Mouse (Mus musculus) urinary bladder, postnatal 10 days (tissue): ENCODE measurements around the gene Adgrb3.

Experiments
- DNase-seq: peaks from one replicate; pipeline ENCODE4 v3.0.0; 2022; ENCODE audit warnings: low spot score

Gene Adgrb3

DNA sequence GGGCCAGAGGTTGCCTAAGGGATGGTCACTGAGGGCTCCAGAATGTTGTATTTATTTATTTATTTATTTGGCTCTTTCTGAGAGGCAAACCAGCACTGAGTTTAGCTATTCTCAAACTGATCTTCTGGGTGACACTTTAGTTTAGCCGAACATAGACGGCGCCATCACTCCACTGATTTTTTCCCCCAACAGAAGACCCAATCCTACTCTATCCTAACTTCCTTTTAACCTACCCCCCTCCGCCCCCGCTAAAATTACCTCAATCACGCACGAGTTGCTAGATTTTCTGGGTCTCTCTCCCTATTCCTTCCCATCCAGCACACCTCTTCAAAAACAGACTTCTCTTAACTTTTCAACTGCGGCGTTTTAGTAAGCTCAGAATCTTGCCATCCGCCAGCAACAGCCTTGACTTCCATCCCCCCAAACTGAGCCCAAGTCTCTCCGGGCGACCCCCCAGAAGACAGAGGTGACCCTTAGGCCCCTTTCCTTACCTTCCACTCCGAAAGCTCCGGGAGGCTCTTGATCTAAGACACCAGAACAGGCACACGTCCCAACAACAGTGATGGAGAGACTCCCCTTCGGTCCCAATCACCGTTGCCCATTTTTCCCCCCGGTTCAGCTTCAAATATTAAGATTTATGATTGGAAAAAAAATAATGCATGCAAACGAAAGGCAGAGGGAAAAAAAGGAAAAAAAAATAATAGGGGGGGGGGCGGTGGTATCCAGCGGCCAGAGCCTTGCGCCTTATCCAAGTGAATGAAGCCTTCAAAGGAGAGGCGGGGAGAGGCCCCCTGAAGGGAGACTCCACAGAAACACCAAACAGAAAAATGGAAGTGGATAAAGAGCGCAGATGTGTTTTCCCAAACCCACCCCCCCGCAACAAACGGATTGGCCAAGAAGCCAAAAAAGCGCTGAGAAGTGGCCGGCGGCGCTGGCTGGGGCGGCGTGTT is at the start of gene Adgrb3:
TSS of gene Adgrb3 (minus strand) at position 737 of the 950 bp plus-strand sequence.
- no peak for DNase-seq

DNA sequence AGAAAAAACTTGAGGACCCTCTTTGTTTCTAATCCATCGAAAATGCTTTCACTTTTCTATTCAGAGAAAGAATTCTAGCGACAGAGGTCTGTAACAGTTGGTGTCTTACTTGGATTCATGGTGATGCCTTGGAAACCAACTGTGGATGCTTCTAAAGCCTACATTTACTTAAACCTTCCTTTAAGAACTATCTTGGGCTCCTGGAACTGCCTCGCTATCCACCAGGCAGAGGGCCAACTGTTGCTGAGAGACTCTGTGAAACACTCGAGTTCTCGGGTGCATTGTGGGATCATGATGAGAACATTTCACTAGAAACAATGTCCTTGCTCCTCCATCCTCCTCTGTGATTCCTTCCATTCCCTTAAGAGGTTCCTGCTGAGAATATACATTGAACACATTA is 48.0 kb upstream of the Adgrb3 start:
- DNase-seq = no peak

DNA sequence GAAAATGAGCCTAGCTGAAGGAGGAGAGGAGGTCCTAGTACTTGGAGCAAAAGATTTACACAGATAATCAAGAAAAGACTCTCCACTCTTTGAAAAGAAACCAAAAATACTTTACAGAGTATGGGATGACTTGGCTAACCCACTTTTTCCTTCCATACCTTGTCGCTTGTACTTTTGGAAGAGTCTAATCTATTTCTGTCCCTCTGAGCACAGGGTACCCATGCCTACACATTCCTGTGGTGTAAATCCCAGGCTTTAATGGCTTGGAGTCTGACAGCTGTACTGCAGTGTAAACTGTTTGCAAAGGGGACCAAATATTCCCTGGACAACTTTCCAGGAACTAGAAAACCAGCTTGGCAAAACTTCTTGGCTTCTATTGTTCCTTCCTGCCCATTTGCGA is 28.0 kb upstream of the Adgrb3 start:
- DNase-seq = no peak

DNA sequence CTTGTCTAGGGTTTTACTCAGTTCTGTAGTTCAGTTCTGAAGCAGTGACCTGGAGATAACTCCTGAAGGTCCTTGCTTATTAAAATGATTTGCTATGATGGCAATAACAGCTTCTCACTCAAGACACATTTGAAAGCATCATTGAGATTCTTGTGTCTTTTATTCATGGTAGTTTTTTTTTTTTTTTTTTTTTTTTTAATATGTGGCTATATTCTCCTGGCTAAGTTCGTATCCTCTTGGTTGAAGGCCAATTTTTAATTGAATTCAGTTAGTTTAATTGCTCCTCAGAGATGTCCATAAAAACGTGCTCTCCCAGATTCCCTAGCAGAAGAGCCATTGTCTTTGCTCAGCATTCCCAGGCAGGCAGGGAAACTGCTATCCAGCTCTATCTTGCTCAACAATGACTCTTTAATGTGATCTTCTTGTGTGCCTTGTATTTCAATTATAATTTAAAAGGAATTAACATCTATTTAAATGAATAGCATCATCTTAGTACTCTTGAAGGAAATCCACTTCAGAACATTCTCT is 25.0 kb upstream of the Adgrb3 start:
- no peak for DNase-seq

GRCm38 (mm10) chr1:25832260-25832659 is 2.8 kb upstream of the Adgrb3 start:
- no peak for DNase-seq

GRCm38 (mm10) chr1:25831521-25831900 is 2.0 kb upstream of the Adgrb3 start:
- DNase-seq = no peak

DNA sequence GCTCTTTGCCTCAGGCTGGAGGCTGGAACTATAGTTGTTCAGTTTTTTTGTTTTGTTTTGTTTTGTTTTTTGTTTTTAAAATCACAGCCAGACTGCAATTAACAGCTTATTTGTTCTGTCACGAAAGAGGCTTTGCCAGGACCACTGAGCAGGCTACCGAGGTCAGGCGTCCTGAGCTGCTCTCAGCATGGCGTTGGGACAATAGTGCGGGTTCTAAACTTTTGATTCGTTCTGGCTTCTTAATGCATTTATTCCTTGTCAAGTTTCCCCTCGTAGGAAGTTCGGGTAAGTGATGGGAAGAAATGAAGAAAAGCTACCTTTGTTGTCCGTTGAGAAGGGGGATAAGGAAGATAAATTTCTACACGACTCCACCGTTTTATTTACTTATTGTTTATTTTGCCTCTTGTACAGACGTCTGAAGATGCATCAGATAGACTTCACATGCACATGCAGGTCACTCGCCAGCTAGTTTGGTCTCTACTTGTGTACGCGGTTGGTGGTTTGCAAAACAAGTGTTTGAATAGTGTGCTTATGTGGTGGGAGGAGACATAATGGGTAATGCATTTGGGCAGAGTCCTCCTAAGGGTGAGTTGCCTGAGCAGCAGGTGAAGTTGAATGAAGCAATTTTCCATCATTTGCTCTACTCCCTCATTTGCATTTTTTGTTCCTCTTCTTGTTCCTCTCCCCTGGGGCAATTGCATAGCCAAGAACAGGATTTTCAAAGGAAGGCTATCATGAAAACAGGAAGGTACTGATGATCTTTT is 1.4 kb upstream of the Adgrb3 start:
- DNase-seq = no peak

GRCm38 (mm10) chr1:25829921-25830751 is 629 bp upstream of the Adgrb3 start:
- DNase-seq = no peak

- DNase-seq = no peak
Observed at GRCm38 (mm10) chr1:25828071-25828755, 1.3 kb downstream of the Adgrb3 start.

GRCm38 (mm10) chr1:25827436-25827835 is 2.1 kb downstream of the Adgrb3 start:
- no peak for DNase-seq

- DNase-seq = no peak
Observed at GRCm38 (mm10) chr1:25826771-25827170, 2.7 kb downstream of the Adgrb3 start.

DNA sequence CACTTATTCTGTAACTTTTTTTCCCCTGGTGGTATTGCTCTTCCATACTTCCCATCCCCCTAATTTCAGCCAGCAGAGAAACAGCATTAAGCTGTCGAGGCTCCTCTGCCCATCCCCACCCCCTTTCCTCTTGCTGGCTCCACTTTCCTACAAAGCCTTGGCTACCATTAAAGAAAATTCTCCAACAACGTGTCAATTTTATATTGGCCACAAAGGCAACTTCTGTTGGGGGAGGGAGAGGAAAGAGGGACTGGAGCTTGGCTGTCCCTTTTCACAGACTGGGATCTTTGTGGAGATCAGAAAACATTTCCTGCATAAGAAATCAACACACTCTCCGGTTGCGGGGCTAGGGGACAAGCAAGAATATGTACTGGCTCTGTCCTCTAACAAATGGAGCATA is 4.9 kb downstream of the Adgrb3 start:
- DNase-seq = no peak

GRCm38 (mm10) chr1:25823961-25824360 is 5.5 kb downstream of the Adgrb3 start:
- DNase-seq = no peak

DNA sequence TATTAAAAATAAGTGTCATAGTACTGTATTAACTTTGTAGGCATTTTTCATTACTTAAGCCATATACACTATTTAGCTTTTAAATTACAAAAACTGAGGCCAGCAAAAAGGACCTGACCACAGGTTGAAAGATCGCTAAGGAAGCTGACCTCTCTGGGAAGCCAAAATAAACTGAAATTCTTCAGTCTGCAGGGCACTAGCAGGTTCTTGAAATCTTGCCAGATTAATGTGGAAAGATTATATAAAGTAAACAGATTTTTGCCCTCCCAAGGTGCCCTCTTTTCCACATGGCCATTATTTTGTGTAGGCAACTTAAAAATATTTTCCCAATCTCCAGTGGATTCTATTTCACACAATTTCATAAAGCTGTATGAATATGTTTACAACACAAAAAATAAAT is 14.0 kb downstream of the Adgrb3 start:
- DNase-seq = no peak

- no peak for DNase-seq
Observed at GRCm38 (mm10) chr1:25778784-25779183, 50.7 kb downstream of the Adgrb3 start.

GRCm38 (mm10) chr1:25777459-25777858 is 52.0 kb downstream of the Adgrb3 start:
- no peak for DNase-seq

GRCm38 (mm10) chr1:25775440-25776130 is 53.9 kb downstream of the Adgrb3 start:
- no peak for DNase-seq

DNA sequence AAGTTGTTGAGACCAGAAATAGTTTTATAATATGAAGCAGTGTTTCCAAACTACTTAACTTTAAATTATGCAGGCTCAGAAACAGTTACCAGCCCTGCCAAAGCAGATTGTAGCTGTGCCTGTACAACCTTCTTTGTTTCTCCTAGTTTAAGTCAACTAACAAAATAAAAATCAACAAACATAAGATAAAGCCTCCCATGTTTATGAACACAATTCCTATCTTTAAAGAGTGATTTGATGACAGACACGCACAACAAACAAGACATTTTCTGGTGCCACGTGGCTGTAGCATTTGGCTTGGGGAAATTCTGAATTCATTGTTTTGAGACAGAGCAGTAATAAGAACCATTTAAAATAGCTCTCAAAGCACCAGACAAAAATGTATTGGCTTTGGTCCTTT is 60.5 kb downstream of the Adgrb3 start:
- no peak for DNase-seq

- no peak for DNase-seq
Observed at GRCm38 (mm10) chr1:25755265-25755664, 74.2 kb downstream of the Adgrb3 start.

DNA sequence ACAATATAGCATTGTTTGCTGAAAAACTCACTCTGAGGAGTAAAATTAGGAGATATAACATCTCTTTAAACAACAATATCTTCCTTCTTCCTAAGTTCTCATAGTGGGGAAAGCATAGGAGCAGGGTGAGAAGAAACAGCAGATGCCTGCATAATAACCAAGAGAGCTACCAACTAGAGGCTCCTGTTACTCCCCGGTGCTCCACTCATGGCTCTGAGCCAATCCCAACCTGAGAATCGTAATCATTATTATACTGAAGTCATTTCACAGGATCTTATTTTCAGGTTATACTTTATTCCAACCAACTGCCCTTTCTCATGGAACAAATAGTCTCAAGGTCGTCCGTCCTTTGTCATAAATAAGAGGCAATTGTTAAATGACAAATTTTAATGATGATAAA is 75.0 kb downstream of the Adgrb3 start:
- no peak for DNase-seq

DNA sequence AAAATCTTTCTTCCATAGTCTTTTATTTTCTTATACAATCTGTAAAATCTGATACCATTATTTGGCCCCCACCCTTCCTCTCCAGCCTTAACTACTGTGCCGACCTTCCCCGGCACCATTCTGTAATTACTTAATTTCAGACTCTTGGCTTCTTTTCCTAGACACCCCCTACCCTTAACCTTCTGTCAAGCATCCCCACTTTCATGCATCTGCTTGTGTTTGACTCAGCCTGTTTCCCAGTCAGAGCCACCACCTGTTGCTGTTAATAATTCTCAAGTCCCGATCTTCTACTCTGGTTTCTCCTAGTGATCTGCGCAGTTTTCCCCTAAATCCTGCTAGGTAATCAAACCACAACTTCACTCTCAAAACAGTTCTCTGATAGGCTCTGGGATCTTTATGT is 83.9 kb downstream of the Adgrb3 start:
- no peak for DNase-seq
